Mouse (Mus musculus): ENCODE measurements at regions not wholly inside any gene's neighbourhood (a gene's known extent, or its start where the extent isn't known, plus 50 kb on each side); places are given as distances from the start of the nearest gene placed in this dataset.
"Not testable (repeated sequence)": the region's sequence is repeated elsewhere in the genome, so short reads cannot be mapped to it uniquely, and the experiment has no call there.

GRCm38 (mm10) chr5:39335321-39335720 is 420.0 kb downstream of the Hs3st1 start:
- no peak for DNase-seq

GRCm38 (mm10) chr5:39334241-39334640 is 421.0 kb downstream of the Hs3st1 start:
- no peak for DNase-seq

- DNase-seq: no peak
Observed at GRCm38 (mm10) chr5:39325399-39325798, 429.9 kb downstream of the Hs3st1 start.

GRCm38 (mm10) chr5:39316478-39316877 is 438.8 kb downstream of the Hs3st1 start:
- DNase-seq: no peak

GRCm38 (mm10) chr5:39311211-39311610 is 434.6 kb upstream of the Clnk start:
- DNase-seq: no peak

GRCm38 (mm10) chr5:39305794-39306193 is 429.2 kb upstream of the Clnk start:
- no peak for DNase-seq

- no peak for DNase-seq
Observed at GRCm38 (mm10) chr5:39292849-39293248, 416.2 kb upstream of the Clnk start.

- DNase-seq: no peak
Observed at GRCm38 (mm10) chr5:39281021-39281420, 404.4 kb upstream of the Clnk start.

- DNase-seq: no peak
Observed at GRCm38 (mm10) chr5:39273710-39274385, 397.2 kb upstream of the Clnk start.

- no peak for DNase-seq
Observed at GRCm38 (mm10) chr5:39267106-39267505, 390.5 kb upstream of the Clnk start.

GRCm38 (mm10) chr5:39260721-39261190 is 384.1 kb upstream of the Clnk start:
- no peak for DNase-seq

GRCm38 (mm10) chr5:39257745-39258144 is 381.1 kb upstream of the Clnk start:
- DNase-seq: no peak

- no peak for DNase-seq
Observed at GRCm38 (mm10) chr5:39252206-39252605, 375.6 kb upstream of the Clnk start.

- DNase-seq: no peak
Observed at GRCm38 (mm10) chr5:39251021-39251420, 374.4 kb upstream of the Clnk start.

GRCm38 (mm10) chr5:39219698-39220097 is 343.1 kb upstream of the Clnk start:
- no peak for DNase-seq

GRCm38 (mm10) chr5:39216326-39216725 is 339.7 kb upstream of the Clnk start:
- no peak for DNase-seq

GRCm38 (mm10) chr5:39215016-39215415 is 338.4 kb upstream of the Clnk start:
- no peak for DNase-seq

GRCm38 (mm10) chr5:39212550-39212949 is 335.9 kb upstream of the Clnk start:
- DNase-seq: no peak

GRCm38 (mm10) chr5:39198856-39199255 is 322.2 kb upstream of the Clnk start:
- DNase-seq: no peak

- not testable (repeated sequence) for DNase-seq
Observed at GRCm38 (mm10) chr5:39191153-39191552, 314.5 kb upstream of the Clnk start.

GRCm38 (mm10) chr5:39181616-39182402 is 305.2 kb upstream of the Clnk start:
- DNase-seq: no peak

GRCm38 (mm10) chr5:39181028-39181427 is 304.4 kb upstream of the Clnk start:
- no peak for DNase-seq

GRCm38 (mm10) chr5:39177891-39178290 is 301.3 kb upstream of the Clnk start:
- no peak for DNase-seq

GRCm38 (mm10) chr5:39176906-39177305 is 300.3 kb upstream of the Clnk start:
- DNase-seq: no peak

All from gastrocnemius, postnatal 25 days (tissue).